Mouse (Mus musculus) subcutaneous adipose tissue, adult 2 months (tissue): Measurements from ENCODE around the gene Acsl1. TPM values are rescaled to one million over a fixed set of nuclear protein-coding genes. Genes with fewer than 3 reads are reported as not detected.

Experiments
- polyA plus RNA-seq: library from polyadenylated mRNA; depleted of rRNA; stranded (reverse); fragments of >200 nt; gene quantifications from 2 replicates; pipeline ENCODE4 v1.2.3, GENCODE M21; 2012; ENCODE audit warnings: low replicate concordance; rRNA removed

The Acsl1 gene
- polyA plus RNA-seq: 280 and 636 TPM in 2 replicates

GRCm38 (mm10) chr8:46470792-46471781, at the start of gene Acsl1:
Gene Acsl1 (plus strand): TSS chr8:46471037.

GRCm38 (mm10) chr8:46551615-46552440, 81.0 kb downstream of the Acsl1 start, which contains the start of gene Cenpu:
Gene Cenpu (plus strand): TSS chr8:46552028.

Other genes starting within 250 kb of the Acsl1 start
- not detected in 2 replicates for gene Helt, start 176.4 kb upstream of the Acsl1 start, polyA plus RNA-seq
- gene Cenpu, start 81.0 kb downstream of the Acsl1 start, polyA plus RNA-seq: 0.24 and 2.2 TPM in 2 replicates
- 1.4 and 2.3 TPM in 2 replicates for gene Primpol, start 146.2 kb downstream of the Acsl1 start, polyA plus RNA-seq
- 9.6 and 9.7 TPM in 2 replicates for gene Casp3, start 146.3 kb downstream of the Acsl1 start, polyA plus RNA-seq